15 mouse cellular contexts compared by ENCODE assay signal in genomic region chr9:57949102-57949704, GRCm38 (mm10). TPM values are rescaled to one million over a fixed set of nuclear protein-coding genes. Genes with fewer than 3 reads are reported as not detected.
DNase-seq lines count a peak whose midpoint lies in the region; ATAC-seq and TF ChIP-seq lines count a peak whose summit lies in the region.
"Had no signal": no experiment of that assay in that cellular context is flagged by ENCODE, and none has a peak within 500 bp of the region (broad histone marks: within the 10 kb centered on the region; RNA-seq: fewer than 3 reads in every experiment).

No protein-coding gene starts in this region.

- 86% methylated on average over 8 of the region's 8 CpGs for WGBS in limb, embryonic 13.5 days

- H3K4me3 ChIP-seq in left cerebral cortex, adult 2 months: peak overlapping the region; percentile 30
- H3K4me3 ChIP-seq in limb, embryonic 13.5 days: no peak overlapping the region
- H3K4me3 ChIP-seq: embryonic facial prominence, embryonic 12.5 days; liver, embryonic 15.5 days had no signal

- no peak for ATAC-seq in limb, embryonic 13.5 days (ENCODE audit: low FRiP score, low read depth)
- ATAC-seq in megakaryocyte progenitor cell, adult 5-6 weeks (replicated peaks; ENCODE audit: poor library complexity): no peak
- ATAC-seq: intestine, embryonic 16.5 days had no signal

- TF ChIP-seq CTCF in left cerebral cortex, adult 2 months (IDR thresholded peaks at IDR 0.05): no peak

- peak overlapping the region; percentile 92 for H3K27ac ChIP-seq in left cerebral cortex, adult 2 months
- H3K27ac ChIP-seq in limb, embryonic 13.5 days: no peak overlapping the region
- H3K27ac ChIP-seq: embryonic facial prominence, embryonic 12.5 days; kidney, postnatal 0 days; liver, embryonic 15.5 days had no signal

- H3K27me3 ChIP-seq in limb, embryonic 13.5 days: peaks cover 9% of the 10 kb centered on the region; the same call in 1 of the 2 replicates

- peak; percentile 91 for DNase-seq in heart, adult 11 months
- DNase-seq in heart, postnatal 25 days (ENCODE audit: low spot score): no peak
- DNase-seq in left cerebral cortex, adult 2 months (ENCODE audit: extremely low spot score in 1 of 2, low spot score in 2 of 2): no peak
- DNase-seq in left cerebral cortex, adult 9 months (ENCODE audit: low spot score in 2 of 2): no peak
- peak; percentile 62 to 84 for DNase-seq in lung, postnatal 4 days
- DNase-seq in kidney, postnatal 36 days: no peak
- DNase-seq: layer of hippocampus, postnatal 36 days had no signal

- H3K36me3 ChIP-seq in limb, embryonic 13.5 days: no peaks in the 10 kb centered on the region
- H3K36me3 ChIP-seq: embryonic facial prominence, embryonic 12.5 days; G1E; liver, embryonic 15.5 days had no signal

- 0 out of 2 replicates have a peak overlapping the region, but pooled peaks have one; percentile 8 for H3K9ac ChIP-seq in limb, embryonic 13.5 days
- H3K9ac ChIP-seq: embryonic facial prominence, embryonic 12.5 days; liver, embryonic 15.5 days had no signal

- H3K4me1 ChIP-seq in limb, embryonic 13.5 days: peaks cover 23% of the 10 kb centered on the region
- H3K4me1 ChIP-seq: liver, embryonic 15.5 days had no signal

- no peaks in the 10 kb centered on the region for H3K9me3 ChIP-seq in limb, embryonic 13.5 days
- H3K9me3 ChIP-seq: embryonic facial prominence, embryonic 12.5 days; G1E; liver, embryonic 15.5 days had no signal

- H3K4me2 ChIP-seq in limb, embryonic 13.5 days (replicated peaks): no peak overlapping the region
- H3K4me2 ChIP-seq: embryonic facial prominence, embryonic 12.5 days; liver, embryonic 15.5 days; midbrain, embryonic 11.5 days had no signal

- intact Hi-C loops in heart, postnatal 25 days (cut with DNase I): no loop called here
- intact Hi-C loops in left cerebral cortex, adult 2 months (cut with DNase I): no loop called here

RNA-seq across cellular contexts. Expression of gene Sema7a, which starts 9.3 kb away (rescaled TPM):
- 10 to 100 TPM; 18.8 to 28.5 TPM for total RNA-seq in heart, postnatal 25 days (2021)
- total RNA-seq in left cerebral cortex, adult 2 months (2021): 100 to 1,000 TPM; 151 to 160 TPM
- 0.27 and 0.97 TPM in 2 replicates for polyA plus RNA-seq in limb, embryonic 13.5 days (2015; fragmentation: Nextera tagmentation; extraction: Ambion mirVana)
- total RNA-seq in megakaryocyte progenitor cell, adult 5-6 weeks (2015): 0.10 and 0.27 TPM in 2 replicates
- total RNA-seq in megakaryocyte progenitor cell, adult 5-6 weeks (2017): 0.04 and 0.61 TPM in 2 replicates
- total RNA-seq: G1E had no signal
- polyA plus RNA-seq: liver, embryonic 15.5 days had no signal

RNA-seq across cellular contexts. Expression of gene Ubl7, which starts 38.4 kb away (rescaled TPM):
- total RNA-seq in heart, postnatal 25 days (2021): 10 to 100 TPM; 70.8 to 80.1 TPM
- total RNA-seq in left cerebral cortex, adult 2 months (2021): 100 to 1,000 TPM; 101 to 109 TPM
- 119 and 121 TPM in 2 replicates for polyA plus RNA-seq in limb, embryonic 13.5 days (2015; fragmentation: Nextera tagmentation; extraction: Ambion mirVana)
- total RNA-seq in megakaryocyte progenitor cell, adult 5-6 weeks (2015): 72.7 and 78.4 TPM in 2 replicates
- total RNA-seq in megakaryocyte progenitor cell, adult 5-6 weeks (2017): 14.2 and 16.1 TPM in 2 replicates

RNA-seq across cellular contexts. Expression of gene Cyp11a1, which starts 57.0 kb away (rescaled TPM):
- total RNA-seq in heart, postnatal 25 days (2021): not detected
- 1 to 10 TPM; 3.8 to 4.7 TPM for total RNA-seq in left cerebral cortex, adult 2 months (2021)
- 0.68 and 0.81 TPM in 2 replicates for polyA plus RNA-seq in limb, embryonic 13.5 days (2015; fragmentation: Nextera tagmentation; extraction: Ambion mirVana)
- total RNA-seq in megakaryocyte progenitor cell, adult 5-6 weeks (2015): 0.15 and 0.47 TPM in 2 replicates
- total RNA-seq in megakaryocyte progenitor cell, adult 5-6 weeks (2017): 0.30 and 1.2 TPM in 2 replicates
- polyA plus RNA-seq: midbrain, embryonic 11.5 days had no signal

Comparison
In these comparisons a context has a peak if more than half of its experiments do, and no peak if none do; other contexts are left out.
1. DNase-seq: peak in heart, adult 11 months (single experiment) and lung, postnatal 4 days (2 of 2); none in heart, postnatal 25 days (single experiment), left cerebral cortex, adult 2 months (0 of 2), left cerebral cortex, adult 9 months (0 of 2) and kidney, postnatal 36 days (0 of 2).
2. RNA of gene Sema7a, which starts 9.3 kb away (total RNA-seq): 151 to 160 TPM in left cerebral cortex, adult 2 months and 18.8 to 28.5 TPM in heart, postnatal 25 days; 0.04 to 0.61 TPM in megakaryocyte progenitor cell, adult 5-6 weeks; every median in the first group is over 10 times any median in the second.